Mouse (Mus musculus) T-helper 17 cell (primary cell): ENCODE measurements around the gene Gnptab.

Source experiments
- in situ Hi-C, 2 experiments: fragments of 300-600 bp; cut with MboI, MseI; formaldehyde crosslinking; loops; 1 replicate in 1 of 2; 2 replicates in 1 of 2; pipeline ENCODE4 v1.15.1; 2025; ENCODE audit warnings: high pct_unique_total_duplicates in 2 of 2

Gene Gnptab

GRCm38 (mm10) chr10:88379013-88379885, at the start of gene Gnptab, which contains the start of gene Dram1:
Gene Gnptab, plus strand, starts transcription at chr10:88379132.
Gene Dram1, minus strand, starts transcription at chr10:88379080.
- in situ Hi-C loops = loop anchor here (5.0 to 10.0 kb wide), 5 partner anchors 43 to 353 kb away; partner anchors contain the start of gene Arl1 (in 1 of the 2)

- in situ Hi-C loops = loop anchor here in 1 of 2 experiments (5.0 kb wide), 1 partner anchor 83 kb away; no protein-coding TSS in a partner anchor
Measured at GRCm38 (mm10) chr10:88330695-88331094, 48.2 kb upstream of the Gnptab start.

GRCm38 (mm10) chr10:88340660-88341059, 38.3 kb upstream of the Gnptab start:
- in situ Hi-C loops = no loop called here

GRCm38 (mm10) chr10:88341368-88341767, 37.6 kb upstream of the Gnptab start:
- in situ Hi-C loops = no loop called here

GRCm38 (mm10) chr10:88345899-88346401, 33.0 kb upstream of the Gnptab start:
- in situ Hi-C loops = no loop called here

- in situ Hi-C loops = no loop called here
Measured at GRCm38 (mm10) chr10:88346454-88347245, 32.3 kb upstream of the Gnptab start.

- in situ Hi-C loops = no loop called here
Measured at GRCm38 (mm10) chr10:88349800-88350199, 29.1 kb upstream of the Gnptab start.

- in situ Hi-C loops = no loop called here
Measured at GRCm38 (mm10) chr10:88350687-88351086, 28.2 kb upstream of the Gnptab start.

- in situ Hi-C loops = no loop called here
Measured at GRCm38 (mm10) chr10:88351411-88352103, 27.4 kb upstream of the Gnptab start.

- in situ Hi-C loops = no loop called here
Measured at GRCm38 (mm10) chr10:88352549-88352948, 26.4 kb upstream of the Gnptab start.

- in situ Hi-C loops = no loop called here
Measured at GRCm38 (mm10) chr10:88354599-88354998, 24.3 kb upstream of the Gnptab start.

- in situ Hi-C loops = no loop called here
Measured at GRCm38 (mm10) chr10:88356114-88356982, 22.6 kb upstream of the Gnptab start.

GRCm38 (mm10) chr10:88356983-88357559, 21.9 kb upstream of the Gnptab start:
- in situ Hi-C loops = no loop called here

GRCm38 (mm10) chr10:88362218-88362617, 16.7 kb upstream of the Gnptab start:
- in situ Hi-C loops = no loop called here

- in situ Hi-C loops = no loop called here
Measured at GRCm38 (mm10) chr10:88364221-88364620, 14.7 kb upstream of the Gnptab start.

GRCm38 (mm10) chr10:88369233-88369632, 9.7 kb upstream of the Gnptab start:
- in situ Hi-C loops = no loop called here

- in situ Hi-C loops = loop anchor here (10.0 kb wide), 2 partner anchors 123 to 213 kb away; no protein-coding TSS in a partner anchor
Measured at GRCm38 (mm10) chr10:88371793-88372192, 7.1 kb upstream of the Gnptab start.

GRCm38 (mm10) chr10:88372436-88372835, 6.5 kb upstream of the Gnptab start:
- in situ Hi-C loops = loop anchor here (10.0 kb wide), 2 partner anchors 122 to 212 kb away; no protein-coding TSS in a partner anchor

- in situ Hi-C loops = loop anchor here (10.0 kb wide), 2 partner anchors 122 to 212 kb away; no protein-coding TSS in a partner anchor
Measured at GRCm38 (mm10) chr10:88372945-88373344, 6.0 kb upstream of the Gnptab start.

GRCm38 (mm10) chr10:88374984-88375383, 3.9 kb upstream of the Gnptab start:
- in situ Hi-C loops = loop anchor here (5.0 to 10.0 kb wide), 5 partner anchors 47 to 357 kb away; partner anchors contain the start of gene Arl1 (in 1 of the 2)
